Mouse (Mus musculus) forebrain, embryonic 16.5 days (tissue): ENCODE results near the gene Psmd3. TPM values are rescaled to one million over a fixed set of nuclear protein-coding genes. Genes with fewer than 3 reads are reported as not detected.
"Not testable (repeated sequence)": the region's sequence is repeated elsewhere in the genome, so short reads cannot be mapped to it uniquely, and the experiment has no call there.

Experiments used
- ATAC-seq: fragments of 200-750 bp; cut with Nextera tagmentation; 2 replicates; pipeline ENCODE4 v1.8.0; 2017; ENCODE audit warnings: mild to moderate bottlenecking, moderate library complexity
- H3K27ac ChIP-seq: fragments of 300-500 bp; sonication (generic); 2 replicates; pipeline ENCODE4 v1.5.1; 2014; ENCODE audit warnings: low read length, control low read depth
- H3K27me3 ChIP-seq: fragments of 300-500 bp; sonication (generic); replicated peaks from 2 replicates; pipeline ENCODE4 v1.6.1; 2014; ENCODE audit warnings: low read length; ENCODE audit not compliant: control insufficient read depth, insufficient read depth
- H3K36me3 ChIP-seq: fragments of 300-500 bp; sonication (generic); 2 replicates; pipeline ENCODE4 v1.6.1; 2014; ENCODE audit not compliant: control insufficient read depth, insufficient read depth
- H3K4me1 ChIP-seq: fragments of 300-500 bp; sonication (generic); replicated peaks from 2 replicates; pipeline ENCODE4 v1.6.1; 2014; ENCODE audit warnings: low read length; ENCODE audit not compliant: control insufficient read depth, insufficient read depth
- H3K4me2 ChIP-seq: fragments of 300-500 bp; sonication (generic); 2 replicates; pipeline ENCODE4 v1.6.1; 2014; ENCODE audit warnings: mild to moderate bottlenecking, low read length, control low read depth
- H3K4me3 ChIP-seq: fragments of 300-500 bp; sonication (generic); replicated peaks from 2 replicates; pipeline ENCODE4 v1.5.1; 2014; ENCODE audit warnings: mild to moderate bottlenecking, low read length, control low read depth
- H3K9ac ChIP-seq: fragments of 300-500 bp; sonication (generic); replicated peaks from 2 replicates; pipeline ENCODE4 v1.6.1; 2014; ENCODE audit warnings: low read depth, low read length, control low read depth
- H3K9me3 ChIP-seq: fragments of 300-500 bp; sonication (generic); 2 replicates; pipeline ENCODE4 v1.6.1; 2016; ENCODE audit warnings: low read length; ENCODE audit not compliant: control insufficient read depth
- WGBS: fragments of 180-500 bp; shearing (Covaris S2); extraction: QIAGEN DNeasy Blood & Tissue Kit; methylation state at CpG from one replicate; pipeline ENCODE4 v1.1.7; 2014; 5-methylcytosine and 5-hydroxymethylcytosine counted together
- polyA plus RNA-seq: library from polyadenylated mRNA; unstranded; fragments of >200 nt; fragmentation: Nextera tagmentation; extraction: Ambion mirVana; gene quantifications from 2 replicates; pipeline ENCODE4 v1.2.1, GENCODE M21; 2015

Psmd3 gene
- 197 and 201 TPM in 2 replicates for polyA plus RNA-seq

DNA sequence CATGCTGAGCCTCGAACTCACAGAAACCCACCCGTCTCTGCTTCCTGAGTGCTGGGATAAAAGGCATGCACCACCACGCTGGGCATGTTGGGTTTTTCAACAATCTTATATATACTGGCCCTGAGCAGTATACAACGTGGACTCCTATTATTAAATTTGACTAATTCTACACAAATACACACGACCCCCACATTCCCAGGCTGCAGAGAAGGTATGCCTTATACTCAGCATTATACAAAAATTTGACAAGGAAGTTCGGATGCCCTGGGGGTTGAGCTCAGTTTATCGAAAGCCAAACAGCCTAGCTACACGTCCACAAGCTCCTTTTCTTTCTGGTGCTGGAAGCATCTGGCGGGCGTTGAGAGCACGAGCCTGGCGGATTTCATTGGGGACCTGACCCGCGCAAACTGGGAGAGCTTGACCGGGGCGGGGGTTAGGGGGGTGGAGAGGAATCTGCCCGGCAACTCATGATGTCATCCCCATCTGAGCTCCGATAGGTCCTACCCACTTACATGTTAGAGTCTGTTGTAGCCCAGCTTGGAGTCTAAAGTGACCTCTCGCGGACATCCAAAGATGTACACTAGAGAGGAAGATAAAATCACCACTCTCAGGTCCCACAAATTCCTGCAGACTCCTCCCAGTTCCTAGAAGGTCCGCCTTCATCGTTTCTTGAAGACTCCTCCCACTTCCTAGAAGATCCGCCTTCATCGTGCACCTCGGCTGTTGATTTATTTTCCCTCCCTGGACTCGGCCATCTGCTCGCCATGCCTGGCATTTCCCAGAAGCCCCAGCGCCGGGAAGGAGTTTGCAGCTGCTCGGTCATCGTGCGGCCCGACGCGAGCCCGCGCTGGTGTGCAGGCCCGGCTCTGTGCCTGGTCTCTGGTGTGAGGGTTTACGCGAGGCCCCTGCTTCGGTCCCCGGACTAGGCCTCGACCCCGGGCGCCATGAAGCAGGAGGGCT is at the start of gene Psmd3:
TSS of gene Psmd3 (plus strand) at position 769 of the 960 bp plus-strand sequence.
- Histone ChIP-seq H3K27me3 (no peaks in the 10 kb centered on the region), H3K4me3 (peak within 1 kb of the TSS; percentile 100), H3K36me3 (peaks cover 12% of the 10 kb centered on the region), H3K9ac (peak within 1 kb of the TSS; percentile 99), H3K9me3 (no peaks in the 10 kb centered on the region), H3K4me1 (peaks cover 15% of the 10 kb centered on the region), H3K27ac (peak within 1 kb of the TSS; percentile 58), H3K4me2 (peak within 1 kb of the TSS; percentile 95)
- WGBS = 5% methylated on average over 45 of the region's 45 CpGs
- peak; percentile 96 for ATAC-seq

DNA sequence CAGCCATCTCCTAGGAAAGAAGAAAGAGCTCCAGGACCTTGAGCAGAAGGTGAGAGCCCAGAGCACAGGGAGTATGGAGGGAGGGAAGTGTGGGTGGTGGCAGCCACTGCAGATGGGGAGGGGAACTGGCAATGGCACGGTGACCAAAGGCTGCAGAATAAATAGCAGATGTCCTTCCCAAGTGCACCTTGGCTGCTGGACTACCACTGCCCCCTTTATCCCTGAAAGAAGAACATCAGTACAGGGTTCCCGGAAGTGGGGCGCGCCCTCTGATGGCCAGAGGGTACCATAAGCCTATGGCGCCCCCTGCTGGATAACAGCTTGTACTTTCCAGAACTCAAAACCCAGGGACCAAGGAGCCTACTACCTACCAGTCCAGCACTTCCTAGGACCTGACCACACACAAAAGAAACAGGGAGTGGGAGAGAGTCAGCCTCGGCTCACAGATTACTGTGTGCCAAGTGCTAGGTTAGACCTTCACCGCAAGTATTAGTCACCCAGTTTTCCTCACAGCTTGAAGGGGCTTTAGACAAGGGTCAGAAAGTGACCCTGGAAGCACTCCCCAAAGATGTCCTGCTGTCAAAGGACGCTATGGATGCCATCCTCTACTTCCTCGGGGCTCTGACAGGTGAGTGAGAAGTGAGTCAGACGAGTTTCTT is 46.9 kb upstream of the Psmd3 start:
- not testable (repeated sequence) for H3K4me2 ChIP-seq, H3K9me3 ChIP-seq, H3K4me1 ChIP-seq, H3K9ac ChIP-seq, H3K4me3 ChIP-seq, H3K36me3 ChIP-seq, H3K27me3 ChIP-seq, ATAC-seq, H3K27ac ChIP-seq
- WGBS = 33% methylated on average over 10 of the region's 10 CpGs

DNA sequence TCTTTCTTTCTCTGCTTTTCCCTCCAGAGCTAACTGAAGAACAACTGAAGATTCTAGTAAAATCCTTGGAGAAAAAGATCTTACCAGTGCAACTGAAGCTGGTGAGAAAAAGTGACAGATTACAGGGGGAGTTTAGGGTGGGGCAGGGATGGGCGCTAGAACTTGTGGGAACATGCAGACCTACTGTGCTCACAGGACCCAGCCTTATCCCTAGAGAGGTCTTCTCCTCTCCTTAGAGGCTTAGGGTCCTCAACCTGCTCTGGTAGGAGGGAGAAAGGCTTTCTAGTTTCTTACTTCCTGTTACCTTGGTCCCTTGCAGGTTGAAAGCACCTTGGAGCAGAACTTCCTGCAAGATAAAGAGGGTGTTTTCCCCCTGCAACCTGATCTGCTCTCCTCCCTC is 44.9 kb upstream of the Psmd3 start:
- WGBS = 77% methylated on average over 1 of the region's 1 CpGs
- H3K4me3 ChIP-seq = no peak overlapping the region
- no peak for ATAC-seq

DNA sequence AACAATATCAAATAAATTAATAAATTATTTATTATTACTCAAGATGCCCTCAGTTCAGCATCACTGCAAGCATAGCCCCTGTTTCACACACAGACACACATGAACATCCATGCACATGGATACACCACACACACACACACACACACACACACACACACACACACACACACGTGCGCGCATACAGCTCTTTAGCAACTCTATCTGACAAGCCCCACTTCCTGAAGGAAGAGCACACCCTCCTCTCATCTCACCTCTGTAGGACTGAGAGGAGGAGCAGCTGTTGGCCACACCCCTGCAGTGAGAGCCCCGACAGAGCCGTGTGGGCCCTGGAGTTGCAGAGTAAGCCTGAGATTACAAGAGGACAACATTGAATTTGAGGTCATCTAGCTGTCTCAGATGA is 42.3 kb upstream of the Psmd3 start:
- H3K4me2 ChIP-seq = no peak overlapping the region
- H3K27ac ChIP-seq = no peak overlapping the region
- no peak for ATAC-seq
- H3K9ac ChIP-seq = no peak overlapping the region
- no peak overlapping the region for H3K4me3 ChIP-seq
- no peaks in the 10 kb centered on the region for H3K36me3 ChIP-seq
- 71% methylated on average over 5 of the region's 5 CpGs for WGBS
- no peaks in the 10 kb centered on the region for H3K9me3 ChIP-seq
- H3K4me1 ChIP-seq = no peaks in the 10 kb centered on the region
- H3K27me3 ChIP-seq = no peaks in the 10 kb centered on the region

More for the DNA sequence above, 44.9 kb upstream of the Psmd3 start:
- Histone ChIP-seq H3K9me3 (no peaks in the 10 kb centered on the region), H3K36me3 (no peaks in the 10 kb centered on the region), H3K4me2 (no peak overlapping the region), H3K4me1 (no peaks in the 10 kb centered on the region), H3K9ac (no peak overlapping the region), H3K27me3 (no peaks in the 10 kb centered on the region), H3K27ac (no peak overlapping the region)

DNA sequence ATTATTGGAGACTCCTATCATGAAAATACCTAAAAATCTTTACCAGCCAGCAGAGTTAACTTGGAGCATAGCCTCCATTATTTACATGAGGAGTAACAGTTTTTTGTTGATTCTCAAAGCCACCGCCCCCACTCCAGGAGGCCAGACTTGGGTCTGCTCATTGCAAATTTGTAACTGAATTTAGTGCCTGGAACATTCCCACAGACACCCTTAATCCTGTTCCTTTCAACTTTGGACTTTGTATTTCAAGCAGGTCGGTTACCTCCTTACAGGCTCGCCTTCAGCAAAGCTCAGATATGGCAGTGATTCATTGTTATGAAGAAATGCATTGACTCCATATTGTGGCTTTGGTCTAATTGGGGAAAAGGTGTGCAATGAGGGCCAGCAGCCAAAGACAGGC is 37.6 kb upstream of the Psmd3 start:
- Histone ChIP-seq H3K27me3 (no peaks in the 10 kb centered on the region), H3K4me3 (no peak overlapping the region), H3K9ac (no peak overlapping the region), H3K36me3 (no peaks in the 10 kb centered on the region), H3K4me1 (no peaks in the 10 kb centered on the region), H3K4me2 (no peak overlapping the region), H3K27ac (no peak overlapping the region), H3K9me3 (no peaks in the 10 kb centered on the region)
- 75% methylated on average over 3 of the region's 3 CpGs for WGBS
- no peak for ATAC-seq

DNA sequence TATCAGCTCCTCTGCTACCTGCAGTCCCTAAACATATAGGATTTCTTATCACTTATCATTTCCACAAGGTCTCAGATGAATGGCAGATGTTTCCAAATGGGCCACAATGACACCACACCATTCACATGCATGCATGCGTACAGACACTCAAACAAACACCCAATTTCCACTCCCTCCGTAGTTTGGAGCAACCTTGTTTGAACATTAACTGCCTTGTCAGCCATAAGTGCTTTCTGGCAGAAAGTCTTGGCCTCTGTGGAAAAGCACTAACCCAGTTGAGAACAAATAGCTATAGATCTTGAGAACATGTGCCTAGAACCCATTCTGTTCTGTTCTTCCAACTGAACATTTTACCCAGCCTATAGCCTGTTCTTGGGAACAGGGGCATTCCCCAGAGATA is 36.4 kb upstream of the Psmd3 start:
- H3K9ac ChIP-seq = no peak overlapping the region
- H3K27ac ChIP-seq = no peak overlapping the region
- H3K36me3 ChIP-seq = no peaks in the 10 kb centered on the region
- H3K27me3 ChIP-seq = no peaks in the 10 kb centered on the region
- H3K4me1 ChIP-seq = no peaks in the 10 kb centered on the region
- no peak overlapping the region for H3K4me2 ChIP-seq
- WGBS = 81% methylated on average over 2 of the region's 2 CpGs
- no peak overlapping the region for H3K4me3 ChIP-seq
- no peaks in the 10 kb centered on the region for H3K9me3 ChIP-seq
- ATAC-seq = no peak

DNA sequence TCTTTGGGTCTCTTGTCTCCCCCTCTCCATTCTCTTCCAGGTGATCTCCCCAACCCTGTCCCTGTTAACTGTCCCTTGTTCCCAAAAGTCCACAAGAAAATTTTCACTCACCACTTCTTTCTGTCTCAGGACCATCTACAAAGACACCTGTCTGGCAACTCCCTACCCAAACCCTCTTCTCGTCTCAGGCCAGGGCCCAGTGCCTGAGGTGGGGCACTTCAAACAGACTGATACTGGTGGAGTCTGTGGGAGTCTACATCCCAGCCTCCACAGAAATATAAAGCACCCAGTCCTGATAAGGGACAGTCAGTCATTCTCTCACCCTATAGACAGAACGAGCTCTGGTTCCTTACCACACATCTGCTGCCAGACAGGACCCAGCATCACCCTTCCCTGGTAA is 35.9 kb upstream of the Psmd3 start, which contains the start of gene Gsdma2:
TSS of gene Gsdma2 (plus strand) at position 301 of the 400 bp plus-strand sequence.
- no peak within 1 kb of the TSS for H3K4me2 ChIP-seq
- no peak within 1 kb of the TSS for H3K9ac ChIP-seq
- no peaks in the 10 kb centered on the region for H3K36me3 ChIP-seq
- H3K27me3 ChIP-seq = no peaks in the 10 kb centered on the region
- H3K9me3 ChIP-seq = no peaks in the 10 kb centered on the region
- no peaks in the 10 kb centered on the region for H3K4me1 ChIP-seq
- H3K27ac ChIP-seq = no peak within 1 kb of the TSS
- no peak within 1 kb of the TSS for H3K4me3 ChIP-seq
- 66% methylated on average over 2 of the region's 2 CpGs for WGBS
- no peak for ATAC-seq

DNA sequence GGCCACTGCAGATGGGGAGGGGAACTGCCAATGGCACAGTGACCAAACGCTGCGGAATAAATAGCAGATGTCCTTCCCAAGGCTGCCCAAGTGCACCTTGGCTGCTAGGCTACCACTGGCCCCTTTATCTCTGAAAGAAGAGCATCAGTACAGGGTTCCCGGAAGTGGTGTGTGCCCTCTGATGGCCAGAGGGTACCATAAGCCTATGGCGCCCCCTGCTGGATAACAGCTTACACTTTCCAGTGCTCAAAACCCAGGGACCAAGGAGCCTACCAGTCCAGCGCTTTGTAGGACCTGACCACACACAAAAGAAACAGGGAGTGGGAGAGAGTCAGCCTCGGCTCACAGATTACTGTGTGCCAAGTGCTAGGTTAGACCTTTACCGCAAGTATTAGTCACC is 27.3 kb upstream of the Psmd3 start:
- 13% methylated on average over 6 of the region's 7 CpGs for WGBS
- H3K27me3 ChIP-seq, ATAC-seq, H3K4me2 ChIP-seq, H3K9ac ChIP-seq, H3K36me3 ChIP-seq, H3K4me1 ChIP-seq, H3K27ac ChIP-seq, H3K4me3 ChIP-seq, H3K9me3 ChIP-seq: not testable (repeated sequence)

DNA sequence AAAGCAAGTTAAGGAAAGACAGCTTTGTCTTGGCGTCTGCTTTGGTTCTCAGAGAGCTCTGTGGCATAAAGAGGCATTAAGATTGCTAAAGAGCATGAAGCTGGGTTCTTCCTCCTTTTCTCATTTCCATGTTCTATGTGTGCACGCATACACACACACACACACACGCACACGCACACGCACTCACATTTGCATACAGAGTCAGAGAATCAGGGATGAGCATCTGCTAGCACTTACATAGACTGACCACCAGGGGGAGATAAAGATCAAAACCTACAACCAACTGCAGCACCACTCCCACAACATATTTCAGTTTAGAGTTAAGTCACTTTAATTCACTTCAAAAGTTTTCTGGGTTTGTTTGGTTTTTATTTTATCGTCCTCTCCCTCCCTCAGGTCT is 21.8 kb upstream of the Psmd3 start:
- Histone ChIP-seq H3K9me3 (no peaks in the 10 kb centered on the region), H3K4me1 (0 out of 2 replicates have a peak, but pooled peaks cover 2% of the 10 kb centered on the region), H3K27ac (no peak overlapping the region), H3K9ac (no peak overlapping the region), H3K36me3 (no peaks in the 10 kb centered on the region), H3K27me3 (no peaks in the 10 kb centered on the region; the same call in 1 of the 2 replicates), H3K4me2 (no peak overlapping the region), H3K4me3 (no peak overlapping the region)
- whole genome bisulfite sequencing = 13% methylated on average over 6 of the region's 6 CpGs
- ATAC-seq = peak; percentile 75
